Mouse (Mus musculus): ENCODE measurements around the gene Nlgn1.

Gene Nlgn1

DNA sequence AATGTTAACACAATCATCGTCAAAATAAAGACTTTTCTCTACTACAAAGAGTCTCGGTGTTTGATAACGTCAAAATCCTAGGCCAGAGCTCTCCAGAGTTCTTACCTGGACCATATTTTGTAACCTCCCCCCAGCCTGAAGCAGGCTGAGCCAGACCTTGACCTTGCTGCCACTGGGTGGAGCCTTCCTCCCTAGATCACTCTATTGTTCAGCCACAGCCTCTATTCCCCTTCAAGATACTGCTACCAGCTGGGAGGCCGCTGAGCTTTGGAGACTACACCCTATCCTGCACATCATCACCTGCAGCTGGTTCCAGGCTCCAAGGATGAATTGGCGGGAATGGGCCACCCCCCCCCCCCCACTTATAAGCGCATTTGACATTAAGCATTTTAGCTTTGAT is 881.8 kb downstream of the Nlgn1 start:
- peaks cover 7% of the 10 kb centered on the region; the same call in 1 of the 2 replicates for H3K9me3 ChIP-seq (ENCODE audit: low read length)
- H3K27me3 ChIP-seq (ENCODE audit: insufficient read depth, low read length): no peaks in the 10 kb centered on the region
- H3K4me1 ChIP-seq (replicated peaks; ENCODE audit: low read depth, low read length): peaks cover 29% of the 10 kb centered on the region
- H3K4me3 ChIP-seq (replicated peaks; ENCODE audit: low read length): no peak overlapping the region
- H3K36me3 ChIP-seq (ENCODE audit: insufficient read depth, low read length): no peaks in the 10 kb centered on the region
- TF ChIP-seq CTCF (conservative IDR thresholded peaks at IDR 0.05; ENCODE audit: low read length) (no peak), POU5F1 (IDR thresholded peaks at IDR 0.05; ENCODE audit: borderline replicate concordance, low read length) (no peak), NANOG (IDR thresholded peaks at IDR 0.05; ENCODE audit: borderline replicate concordance, low read length) (peak; percentile 49; the same call in 1 of the 2 replicates)

DNA sequence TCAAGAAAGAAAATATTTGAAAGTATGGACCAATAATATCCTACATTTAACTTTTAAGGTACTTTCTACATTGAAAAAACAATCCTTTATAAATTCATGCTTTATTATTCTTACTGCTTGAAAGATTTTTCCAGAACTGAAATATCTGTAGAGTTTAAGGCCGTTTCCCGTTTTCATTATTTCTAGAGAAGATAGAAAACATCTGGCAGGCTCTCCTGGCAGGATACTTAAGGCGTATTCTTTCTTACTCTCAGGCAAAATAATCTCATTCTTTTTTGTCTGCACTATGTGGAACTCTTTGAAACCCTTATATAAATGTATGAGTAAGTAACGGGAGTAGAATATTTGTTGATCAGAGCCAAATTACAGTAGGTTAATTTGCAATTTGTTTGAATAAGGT is 882.9 kb downstream of the Nlgn1 start:
- Histone ChIP-seq H3K27me3 (ENCODE audit: insufficient read depth, low read length) (no peaks in the 10 kb centered on the region), H3K9me3 (ENCODE audit: low read length) (peaks cover 7% of the 10 kb centered on the region; the same call in 1 of the 2 replicates), H3K36me3 (ENCODE audit: insufficient read depth, low read length) (no peaks in the 10 kb centered on the region), H3K4me1 (replicated peaks; ENCODE audit: low read depth, low read length) (peaks cover 29% of the 10 kb centered on the region), H3K4me3 (replicated peaks; ENCODE audit: low read length) (no peak overlapping the region)
- TF ChIP-seq CTCF (conservative IDR thresholded peaks at IDR 0.05; ENCODE audit: low read length) (no peak), POU5F1 (IDR thresholded peaks at IDR 0.05; ENCODE audit: borderline replicate concordance, low read length) (no peak), NANOG (IDR thresholded peaks at IDR 0.05; ENCODE audit: borderline replicate concordance, low read length) (no peak)

DNA sequence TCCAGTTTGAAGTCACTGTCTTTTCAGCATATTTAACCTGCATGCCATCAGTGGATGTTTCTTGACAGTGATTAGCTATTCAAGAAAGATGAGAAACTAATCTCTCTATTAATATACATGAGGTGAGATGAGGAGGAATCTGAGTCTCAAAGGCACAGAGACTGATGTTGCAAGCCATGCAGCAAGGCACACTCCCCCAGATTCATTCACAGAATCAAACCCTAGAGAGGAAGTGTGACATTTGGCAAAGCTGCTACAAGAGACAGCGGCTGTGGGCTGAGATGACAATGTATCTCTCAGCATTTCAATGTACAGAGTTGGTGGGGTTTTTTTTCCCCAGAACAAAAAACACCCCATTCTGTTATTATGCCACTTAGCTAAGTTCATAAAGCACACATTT is 885.1 kb downstream of the Nlgn1 start:
- H3K27me3 ChIP-seq (ENCODE audit: insufficient read depth, low read length): no peaks in the 10 kb centered on the region
- peaks cover 22% of the 10 kb centered on the region for H3K4me1 ChIP-seq (replicated peaks; ENCODE audit: low read depth, low read length)
- no peak for TF ChIP-seq CTCF (conservative IDR thresholded peaks at IDR 0.05; ENCODE audit: low read length)
- TF ChIP-seq POU5F1 (IDR thresholded peaks at IDR 0.05; ENCODE audit: borderline replicate concordance, low read length): no peak
- TF ChIP-seq NANOG (IDR thresholded peaks at IDR 0.05; ENCODE audit: borderline replicate concordance, low read length): no peak
- H3K9me3 ChIP-seq (ENCODE audit: low read length): peaks cover 7% of the 10 kb centered on the region; the same call in 1 of the 2 replicates
- no peaks in the 10 kb centered on the region for H3K36me3 ChIP-seq (ENCODE audit: insufficient read depth, low read length)
- H3K4me3 ChIP-seq (replicated peaks; ENCODE audit: low read length): no peak overlapping the region

DNA sequence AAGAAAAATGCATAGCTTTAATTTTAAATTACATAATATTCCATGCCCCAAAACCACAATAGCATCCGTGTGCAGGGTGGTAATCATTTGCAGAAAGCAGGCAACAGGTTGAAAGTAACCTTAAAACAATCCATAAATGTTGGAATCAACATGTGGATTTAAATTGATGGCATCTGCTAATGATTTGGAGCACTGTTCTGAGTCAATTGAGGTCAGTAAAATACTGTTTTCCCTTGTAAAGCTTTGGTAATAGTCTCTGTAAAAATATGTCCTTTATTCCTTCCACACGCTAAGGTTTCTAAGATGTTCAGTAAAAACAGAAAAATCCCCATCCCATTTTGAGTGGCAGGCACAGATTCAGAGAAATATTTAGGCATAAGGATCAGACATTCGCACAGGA is 888.6 kb downstream of the Nlgn1 start:
- TF ChIP-seq NANOG (IDR thresholded peaks at IDR 0.05; ENCODE audit: borderline replicate concordance, low read length): no peak
- no peak for TF ChIP-seq CTCF (conservative IDR thresholded peaks at IDR 0.05; ENCODE audit: low read length)
- TF ChIP-seq POU5F1 (IDR thresholded peaks at IDR 0.05; ENCODE audit: borderline replicate concordance, low read length): no peak
- no peaks in the 10 kb centered on the region for H3K36me3 ChIP-seq (ENCODE audit: insufficient read depth, low read length)
- peaks cover 2% of the 10 kb centered on the region; the same call in 1 of the 2 replicates for H3K9me3 ChIP-seq (ENCODE audit: low read length)
- H3K4me1 ChIP-seq (replicated peaks; ENCODE audit: low read depth, low read length): no peaks in the 10 kb centered on the region
- H3K4me3 ChIP-seq (replicated peaks; ENCODE audit: low read length): no peak overlapping the region
- H3K27me3 ChIP-seq (ENCODE audit: insufficient read depth, low read length): no peaks in the 10 kb centered on the region

DNA sequence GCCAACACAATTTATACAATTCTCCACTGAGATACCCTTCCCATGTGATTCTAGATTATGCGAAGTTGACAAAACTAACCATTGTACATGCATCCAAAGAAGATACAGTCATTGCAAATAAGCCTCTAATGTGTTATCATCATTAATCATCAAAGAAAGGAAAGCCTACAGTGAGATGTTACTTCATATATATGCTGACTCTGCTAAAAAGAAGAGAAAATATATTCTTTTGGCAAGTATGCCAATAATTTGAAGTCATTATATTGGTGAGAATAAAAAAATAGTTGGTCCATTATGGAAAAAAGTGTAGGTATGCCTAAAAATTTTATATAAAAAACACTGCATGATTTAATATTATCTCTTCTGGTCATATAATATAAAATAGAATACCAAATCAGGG is 889.6 kb downstream of the Nlgn1 start:
- no peaks in the 10 kb centered on the region for H3K4me1 ChIP-seq (replicated peaks; ENCODE audit: low read depth, low read length)
- TF ChIP-seq POU5F1 (IDR thresholded peaks at IDR 0.05; ENCODE audit: borderline replicate concordance, low read length) (no peak), CTCF (conservative IDR thresholded peaks at IDR 0.05; ENCODE audit: low read length) (no peak), NANOG (IDR thresholded peaks at IDR 0.05; ENCODE audit: borderline replicate concordance, low read length) (no peak)
- H3K36me3 ChIP-seq (ENCODE audit: insufficient read depth, low read length): no peaks in the 10 kb centered on the region
- H3K9me3 ChIP-seq (ENCODE audit: low read length): no peaks in the 10 kb centered on the region
- no peak overlapping the region for H3K4me3 ChIP-seq (replicated peaks; ENCODE audit: low read length)
- H3K27me3 ChIP-seq (ENCODE audit: insufficient read depth, low read length): no peaks in the 10 kb centered on the region

DNA sequence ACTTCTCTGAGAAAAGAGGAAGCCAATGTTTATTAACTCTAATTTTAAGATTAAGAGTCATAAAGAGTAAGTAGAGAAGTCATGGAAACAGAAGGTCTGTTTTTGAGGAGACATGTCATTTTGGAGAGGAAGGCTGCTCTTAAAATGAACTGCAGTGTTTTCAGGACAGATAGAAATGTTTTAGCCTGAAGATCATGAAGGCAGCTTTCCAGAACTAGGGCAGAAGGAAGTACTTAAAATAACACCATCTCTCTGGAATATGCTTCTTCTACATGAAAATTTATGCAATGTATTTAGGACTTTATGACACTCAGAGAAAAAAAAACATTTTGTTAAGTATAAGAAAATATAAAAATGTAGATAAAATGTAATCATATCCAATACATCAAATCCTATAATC is 905.3 kb downstream of the Nlgn1 start:
- peaks cover 16% of the 10 kb centered on the region for H3K9me3 ChIP-seq (ENCODE audit: low read length)
- no peaks in the 10 kb centered on the region for H3K27me3 ChIP-seq (ENCODE audit: insufficient read depth, low read length)
- no peak overlapping the region for H3K4me3 ChIP-seq (replicated peaks; ENCODE audit: low read length)
- H3K4me1 ChIP-seq (replicated peaks; ENCODE audit: low read depth, low read length): no peaks in the 10 kb centered on the region
- H3K36me3 ChIP-seq (ENCODE audit: insufficient read depth, low read length): no peaks in the 10 kb centered on the region
- no peak for TF ChIP-seq NANOG (IDR thresholded peaks at IDR 0.05; ENCODE audit: borderline replicate concordance, low read length)
- TF ChIP-seq CTCF (conservative IDR thresholded peaks at IDR 0.05; ENCODE audit: low read length): no peak
- no peak for TF ChIP-seq POU5F1 (IDR thresholded peaks at IDR 0.05; ENCODE audit: borderline replicate concordance, low read length)

DNA sequence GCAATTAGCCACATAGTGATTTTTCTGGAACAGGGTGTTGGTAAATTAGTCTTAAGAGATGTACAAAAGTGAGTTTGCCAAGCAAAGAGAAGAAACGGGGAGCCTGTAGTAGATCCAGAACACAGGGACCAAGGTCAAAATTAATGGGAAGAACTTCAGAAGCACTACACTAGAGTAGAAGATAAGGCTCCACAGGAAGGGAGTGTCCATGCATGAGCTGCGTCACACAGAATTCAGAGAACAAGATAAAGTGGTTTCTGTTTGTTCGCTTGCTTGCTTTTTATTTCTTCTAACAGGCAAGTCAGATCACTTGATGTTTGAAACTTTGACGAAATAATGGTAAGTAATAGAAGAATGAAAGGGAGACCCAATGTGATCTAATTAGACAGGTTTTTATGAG is 920.3 kb downstream of the Nlgn1 start:
- peaks cover 45% of the 10 kb centered on the region for H3K9me3 ChIP-seq (ENCODE audit: low read length)
- TF ChIP-seq CTCF (conservative IDR thresholded peaks at IDR 0.05; ENCODE audit: low read length) (no peak), POU5F1 (IDR thresholded peaks at IDR 0.05; ENCODE audit: borderline replicate concordance, low read length) (no peak), NANOG (IDR thresholded peaks at IDR 0.05; ENCODE audit: borderline replicate concordance, low read length) (no peak)
- no peak overlapping the region for H3K4me3 ChIP-seq (replicated peaks; ENCODE audit: low read length)
- no peaks in the 10 kb centered on the region for H3K36me3 ChIP-seq (ENCODE audit: insufficient read depth, low read length)
- no peaks in the 10 kb centered on the region for H3K4me1 ChIP-seq (replicated peaks; ENCODE audit: low read depth, low read length)
- no peaks in the 10 kb centered on the region for H3K27me3 ChIP-seq (ENCODE audit: insufficient read depth, low read length)
